Mouse (Mus musculus) c-Kit-negative CD71-positive TER-119-positive erythroid progenitor cells, embryonic 14.5 days (primary cell): ENCODE data around the gene Hist1h4c.
A peak's percentile ranks its signal among the peaks of the same experiment; 100 is the strongest.

Experiments
- DNase-seq: peaks from one replicate; pipeline ENCODE4 v3.0.0-alpha.2; 2013; ENCODE audit warnings: low read depth, low spot score

Hist1h4c gene

GRCm38 (mm10) chr13:23698300-23698693 lies at the start of gene Hist1h4c:
Hist1h4c (minus strand) TSS chr13:23698454.
- DNase-seq = peak; percentile 100

- DNase-seq = peak; percentile 58
Measured at GRCm38 (mm10) chr13:23747892-23748288, 49.6 kb upstream of the Hist1h4c start.

GRCm38 (mm10) chr13:23747081-23747891 lies 49.0 kb upstream of the Hist1h4c start:
- DNase-seq = peak; percentile 62

- peak; percentile 88 for DNase-seq
Measured at GRCm38 (mm10) chr13:23746201-23747080, 48.2 kb upstream of the Hist1h4c start, which contains the start of gene Hist1h2bb. Hist1h2bb (plus strand) TSS chr13:23746734.

GRCm38 (mm10) chr13:23745381-23746161 lies 47.3 kb upstream of the Hist1h4c start, which contains the start of gene Hist1h3c:
Hist1h3c (minus strand) TSS chr13:23745602.
- peak; percentile 93 for DNase-seq

GRCm38 (mm10) chr13:23744421-23745380 lies 46.4 kb upstream of the Hist1h4c start:
- DNase-seq = peak; percentile 58

GRCm38 (mm10) chr13:23743963-23744362 lies 45.7 kb upstream of the Hist1h4c start:
- peak; percentile 46 for DNase-seq

- peak; percentile 21 for DNase-seq
Measured at GRCm38 (mm10) chr13:23743215-23743614, 45.0 kb upstream of the Hist1h4c start.

- DNase-seq = no peak
Measured at GRCm38 (mm10) chr13:23742007-23742406, 43.8 kb upstream of the Hist1h4c start.

GRCm38 (mm10) chr13:23740910-23741309 lies 42.7 kb upstream of the Hist1h4c start:
- peak; percentile 29 for DNase-seq

GRCm38 (mm10) chr13:23740256-23740840 lies 42.1 kb upstream of the Hist1h4c start:
- DNase-seq = no peak

GRCm38 (mm10) chr13:23739922-23740252 lies 41.6 kb upstream of the Hist1h4c start:
- DNase-seq = no peak

- peak; percentile 87 for DNase-seq
Measured at GRCm38 (mm10) chr13:23739069-23739921, 41.0 kb upstream of the Hist1h4c start.

GRCm38 (mm10) chr13:23738677-23739068 lies 40.4 kb upstream of the Hist1h4c start, which contains the start of gene Hist1h1c:
Hist1h1c (plus strand) TSS chr13:23738808.
- DNase-seq = peak; percentile 95

GRCm38 (mm10) chr13:23738041-23738440 lies 39.8 kb upstream of the Hist1h4c start:
- peak; percentile 58 for DNase-seq

- DNase-seq = no peak
Measured at GRCm38 (mm10) chr13:23737091-23737490, 38.8 kb upstream of the Hist1h4c start.

- DNase-seq = peak; percentile 16
Measured at GRCm38 (mm10) chr13:23732156-23732804, 34.0 kb upstream of the Hist1h4c start.

- DNase-seq = no peak
Measured at GRCm38 (mm10) chr13:23730479-23730878, 32.2 kb upstream of the Hist1h4c start.
